Mouse (Mus musculus) liver, embryonic 16.5 days (tissue): ENCODE results near the gene Acap2. TPM values are rescaled to one million over a fixed set of nuclear protein-coding genes. Genes with fewer than 3 reads are reported as not detected.

Source experiments
- ATAC-seq: fragments of 200-750 bp; cut with Nextera tagmentation; 2 replicates; pipeline ENCODE4 v1.8.0; 2017; ENCODE audit warnings: low read depth, mild to moderate bottlenecking, moderate number of reproducible peaks, moderate library complexity
- H3K27ac ChIP-seq: fragments of 300-500 bp; sonication (generic); 2 replicates; pipeline ENCODE4 v1.5.1; 2014; ENCODE audit warnings: mild to moderate bottlenecking, low read length
- H3K27me3 ChIP-seq: fragments of 300-500 bp; sonication (generic); 2 replicates; pipeline ENCODE4 v1.6.1; 2014; ENCODE audit warnings: low read depth, low read length, mixed read lengths; ENCODE audit not compliant: control insufficient read depth, insufficient read depth
- H3K36me3 ChIP-seq: fragments of 300-500 bp; sonication (generic); 2 replicates; pipeline ENCODE4 v1.6.1; 2014; ENCODE audit warnings: mild to moderate bottlenecking; ENCODE audit not compliant: control insufficient read depth, insufficient read depth
- H3K4me1 ChIP-seq: fragments of 300-500 bp; sonication (generic); 2 replicates; pipeline ENCODE4 v1.6.1; 2014; ENCODE audit warnings: low read depth, low read length, mixed read lengths; ENCODE audit not compliant: control insufficient read depth
- H3K4me2 ChIP-seq: fragments of 300-500 bp; sonication (generic); 2 replicates; pipeline ENCODE4 v1.6.1; 2014; ENCODE audit warnings: low read depth, low read length, mixed read lengths
- H3K4me3 ChIP-seq: fragments of 300-500 bp; sonication (generic); 2 replicates; pipeline ENCODE4 v1.5.1; 2014; ENCODE audit warnings: low read depth, mild to moderate bottlenecking, low read length
- H3K9ac ChIP-seq: fragments of 300-500 bp; sonication (generic); 2 replicates; pipeline ENCODE4 v1.6.1; 2014; ENCODE audit warnings: low read depth, low read length
- H3K9me3 ChIP-seq: fragments of 300-500 bp; sonication (generic); replicated peaks from 2 replicates; pipeline ENCODE4 v1.6.1; 2016; ENCODE audit warnings: low read length; ENCODE audit not compliant: control insufficient read depth
- WGBS: fragments of 180-500 bp; shearing (Covaris S2); extraction: QIAGEN DNeasy Blood & Tissue Kit; methylation state at CpG from one replicate; pipeline ENCODE4 v1.1.7; 2014; ENCODE audit not compliant: insufficient replicate concordance; 5-methylcytosine and 5-hydroxymethylcytosine counted together
- polyA plus RNA-seq: library from polyadenylated mRNA; unstranded; fragments of >200 nt; fragmentation: Nextera tagmentation; extraction: Ambion mirVana; gene quantifications from 2 replicates; pipeline ENCODE4 v1.2.1, GENCODE M21; 2015

Gene Acap2
- polyA plus RNA-seq, 1 experiment from 2014 or later: 5.6 TPM

DNA sequence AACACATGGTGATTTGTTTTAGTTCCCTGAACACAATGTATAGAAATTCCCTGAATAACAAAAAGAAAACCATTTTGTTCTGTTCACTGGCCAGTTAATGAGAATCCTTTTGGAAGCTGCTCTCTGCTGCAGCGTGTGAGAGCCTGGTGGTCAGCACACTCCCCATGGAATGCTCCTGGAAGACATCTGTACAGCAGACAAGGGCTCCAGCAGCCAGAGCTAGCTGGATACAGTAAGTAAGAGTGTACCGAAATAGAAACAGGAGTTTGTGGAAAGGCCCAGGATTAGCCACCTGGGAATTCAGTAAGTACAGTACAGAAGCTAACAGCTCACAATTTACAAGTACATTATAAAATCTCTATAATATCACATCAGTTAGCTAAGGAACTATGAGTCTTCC, 99.7 kb downstream of the Acap2 start:
- Histone ChIP-seq H3K27ac (no peak overlapping the region), H3K4me3 (no peak overlapping the region), H3K9me3 (no peaks in the 10 kb centered on the region), H3K4me2 (no peak overlapping the region), H3K4me1 (no peaks in the 10 kb centered on the region), H3K9ac (no peak overlapping the region), H3K27me3 (no peaks in the 10 kb centered on the region), H3K36me3 (peaks cover 2% of the 10 kb centered on the region)
- WGBS: 67% methylated on average over 2 of the region's 2 CpGs
- ATAC-seq: no peak

DNA sequence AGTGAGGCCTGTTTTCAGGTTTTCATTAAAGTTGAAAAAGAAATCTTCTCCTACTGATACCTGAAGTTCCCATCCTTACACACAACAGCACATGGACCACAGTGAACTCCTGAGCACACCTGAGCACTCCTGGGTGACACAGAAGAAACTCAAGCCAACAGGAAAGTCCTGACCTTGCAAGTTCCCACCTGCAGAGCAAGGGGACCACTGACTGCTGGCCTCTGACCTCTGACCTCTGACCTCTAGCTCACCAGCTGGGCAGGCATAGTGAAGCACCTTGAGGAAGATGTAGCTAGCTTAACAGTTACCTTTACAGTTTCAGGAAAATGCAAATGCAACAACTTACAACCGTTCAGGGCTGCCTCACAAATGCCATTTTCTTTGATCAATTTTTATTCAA, 101.1 kb downstream of the Acap2 start:
- no peaks in the 10 kb centered on the region for H3K4me1 ChIP-seq
- H3K9me3 ChIP-seq: no peaks in the 10 kb centered on the region
- no peak overlapping the region for H3K27ac ChIP-seq
- no peak overlapping the region for H3K4me2 ChIP-seq
- peaks cover 2% of the 10 kb centered on the region for H3K36me3 ChIP-seq
- no peak overlapping the region for H3K9ac ChIP-seq
- no peak for ATAC-seq
- 70% methylated on average over 1 of the region's 1 CpGs for WGBS
- no peak overlapping the region for H3K4me3 ChIP-seq
- H3K27me3 ChIP-seq: no peaks in the 10 kb centered on the region

DNA sequence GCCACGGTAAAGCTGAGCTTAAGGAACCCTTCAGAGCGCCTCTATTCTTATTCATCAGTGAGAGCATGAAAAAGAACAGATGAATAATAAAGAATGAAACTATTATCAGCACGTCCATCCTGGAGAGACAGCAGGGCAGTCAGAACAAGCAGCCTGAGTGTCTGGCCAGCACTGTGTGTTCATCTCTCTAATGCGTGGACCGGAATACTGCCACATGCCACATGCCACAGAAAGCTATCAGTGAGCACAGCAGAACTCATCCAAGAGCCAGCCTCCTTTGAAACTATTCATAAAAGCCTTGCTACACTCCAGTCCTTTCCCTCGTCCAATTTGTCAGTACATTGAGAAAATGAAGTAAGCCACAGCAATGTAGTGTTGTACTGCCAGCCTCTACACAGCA, 107.0 kb downstream of the Acap2 start:
- Histone ChIP-seq H3K27ac (no peak overlapping the region), H3K36me3 (0 out of 2 replicates have a peak, but pooled peaks cover 2% of the 10 kb centered on the region), H3K4me3 (no peak overlapping the region), H3K4me1 (no peaks in the 10 kb centered on the region), H3K4me2 (no peak overlapping the region), H3K27me3 (no peaks in the 10 kb centered on the region), H3K9me3 (no peaks in the 10 kb centered on the region), H3K9ac (no peak overlapping the region)
- WGBS: 70% methylated on average over 6 of the region's 6 CpGs
- ATAC-seq: no peak

- Histone ChIP-seq H3K27ac (no peak overlapping the region), H3K9me3 (no peaks in the 10 kb centered on the region), H3K36me3 (no peaks in the 10 kb centered on the region), H3K27me3 (no peaks in the 10 kb centered on the region), H3K4me2 (no peak overlapping the region), H3K4me1 (no peaks in the 10 kb centered on the region), H3K4me3 (no peak overlapping the region), H3K9ac (no peak overlapping the region)
- ATAC-seq: no peak
- WGBS: 82% methylated on average over 9 of the region's 9 CpGs
Measured at GRCm38 (mm10) chr16:31093186-31093585, 107.9 kb downstream of the Acap2 start.

- 66% methylated on average over 6 of the region's 6 CpGs for WGBS
- Histone ChIP-seq H3K9me3 (no peaks in the 10 kb centered on the region), H3K9ac (no peak overlapping the region), H3K36me3 (no peaks in the 10 kb centered on the region), H3K27me3 (no peaks in the 10 kb centered on the region), H3K4me2 (peak overlapping the region; percentile 80; the same call in 1 of the 2 replicates), H3K4me1 (peaks cover 10% of the 10 kb centered on the region), H3K27ac (no peak overlapping the region), H3K4me3 (no peak overlapping the region)
- ATAC-seq: no peak
Measured at GRCm38 (mm10) chr16:31081891-31082290, 119.2 kb downstream of the Acap2 start.

DNA sequence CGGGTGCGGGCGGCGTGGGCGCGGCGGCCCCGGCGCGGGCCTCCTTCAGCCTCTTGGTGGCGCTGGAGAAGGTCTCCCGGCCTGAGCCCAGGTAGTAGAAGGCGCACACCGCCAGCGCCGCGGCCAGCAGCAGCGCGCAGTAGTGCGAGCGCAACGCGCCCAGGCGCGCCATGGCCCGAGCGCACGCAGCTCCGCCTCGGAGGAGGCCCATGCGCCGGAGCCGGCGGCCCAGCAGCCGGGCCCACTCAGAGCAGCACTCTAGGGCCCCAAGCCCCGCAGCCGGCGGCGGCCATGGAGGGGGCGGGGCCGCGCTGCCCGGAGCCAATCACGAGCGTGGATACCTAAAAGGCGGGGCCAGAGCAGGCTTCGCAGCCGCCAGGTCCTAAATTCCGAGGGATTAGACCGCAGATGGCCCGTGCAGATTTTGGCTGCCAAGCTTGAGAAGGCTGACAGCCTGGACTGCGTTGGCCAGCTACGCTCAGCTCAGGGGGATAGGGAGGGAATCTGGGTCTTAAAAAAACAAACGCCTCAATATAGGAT, 119.8 kb downstream of the Acap2 start, which contains the start of gene Xxylt1:
TSS of gene Xxylt1 (minus strand) at position 308 of the 540 bp plus-strand sequence.
- Histone ChIP-seq H3K36me3 (no peaks in the 10 kb centered on the region), H3K4me3 (peak within 1 kb of the TSS; percentile 73), H3K4me2 (peak within 1 kb of the TSS; percentile 80), H3K4me1 (peaks cover 10% of the 10 kb centered on the region), H3K9me3 (no peaks in the 10 kb centered on the region), H3K9ac (peak within 1 kb of the TSS; percentile 66), H3K27me3 (no peaks in the 10 kb centered on the region), H3K27ac (peak within 1 kb of the TSS; percentile 62)
- ATAC-seq: peak; percentile 97
- WGBS: under 1% methylated on average over 43 of the region's 54 CpGs

DNA sequence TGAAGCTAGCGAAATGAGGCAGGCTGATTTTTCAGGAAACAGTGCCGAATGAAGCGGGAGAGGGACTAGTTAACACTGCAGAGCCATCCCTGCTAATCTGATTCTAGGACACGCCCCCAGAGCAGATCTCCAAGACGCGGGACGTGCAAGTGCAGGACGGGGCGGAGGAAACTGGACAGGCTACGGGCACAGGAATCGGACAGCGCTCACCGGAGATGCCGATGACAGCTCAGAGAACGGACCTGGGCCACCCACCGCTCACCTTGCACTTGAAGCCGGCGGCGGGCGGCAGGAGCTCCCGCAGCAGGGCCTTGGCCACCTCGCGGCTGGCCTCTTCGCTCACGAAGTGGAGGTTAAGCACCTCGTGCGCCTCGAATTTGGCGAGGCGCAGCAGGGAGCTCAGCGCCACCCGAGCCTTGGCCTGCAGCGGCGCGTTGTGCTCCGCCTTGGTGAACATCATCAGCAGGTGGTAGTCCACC, 120.4 kb downstream of the Acap2 start:
- ATAC-seq: peak; percentile 54
- Histone ChIP-seq H3K4me3 (peak overlapping the region; percentile 73), H3K36me3 (no peaks in the 10 kb centered on the region), H3K4me1 (peaks cover 10% of the 10 kb centered on the region), H3K9me3 (no peaks in the 10 kb centered on the region), H3K9ac (peak overlapping the region; percentile 66), H3K27ac (peak overlapping the region; percentile 62; the same call in 1 of the 2 replicates), H3K4me2 (peak overlapping the region; percentile 80), H3K27me3 (no peaks in the 10 kb centered on the region)
- under 1% methylated on average over 36 of the region's 36 CpGs for WGBS

DNA sequence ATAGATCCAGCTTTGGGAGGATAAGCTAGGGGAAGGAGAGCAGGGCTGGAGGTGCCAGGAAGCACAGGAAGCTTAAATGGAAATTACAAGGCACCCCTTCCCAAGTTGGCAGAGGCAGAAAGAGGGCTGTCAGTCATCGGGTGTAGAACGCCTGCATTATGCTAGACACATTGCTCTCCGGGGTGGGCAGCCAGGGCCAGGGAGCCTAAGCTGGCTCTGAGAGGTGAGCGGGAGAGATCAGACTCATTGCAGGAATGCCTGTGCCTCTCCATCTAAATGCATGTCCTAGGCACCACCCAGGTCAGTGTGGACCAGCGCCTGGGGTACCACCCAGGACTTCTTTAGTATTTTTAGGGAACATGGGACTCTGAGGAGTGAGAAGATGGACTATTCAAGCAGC, 123.6 kb downstream of the Acap2 start:
- ATAC-seq: no peak
- Histone ChIP-seq H3K27me3 (no peaks in the 10 kb centered on the region), H3K4me1 (peaks cover 10% of the 10 kb centered on the region), H3K9ac (no peak overlapping the region), H3K9me3 (no peaks in the 10 kb centered on the region), H3K27ac (no peak overlapping the region), H3K4me3 (no peak overlapping the region), H3K36me3 (no peaks in the 10 kb centered on the region), H3K4me2 (no peak overlapping the region)
- 76% methylated on average over 5 of the region's 5 CpGs for WGBS

DNA sequence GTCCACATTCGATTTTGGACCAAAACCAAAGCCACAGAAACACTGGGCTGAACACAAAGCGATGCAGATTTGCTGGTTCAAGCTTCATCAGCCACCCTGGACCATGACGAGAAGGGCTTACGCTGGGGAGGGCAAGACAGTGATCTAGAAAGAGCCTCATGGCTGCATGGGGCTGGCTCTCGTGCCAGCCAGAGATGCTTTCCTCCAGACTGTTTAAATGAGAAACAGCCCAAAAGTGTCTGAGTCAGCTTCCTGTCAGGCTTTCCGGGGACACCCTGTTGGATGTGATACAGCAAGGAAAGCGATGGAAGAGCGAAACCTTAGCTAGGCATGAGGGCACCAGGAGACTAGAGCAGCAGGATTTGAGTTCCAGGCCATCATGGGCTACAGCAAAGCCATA, 124.6 kb downstream of the Acap2 start:
- ATAC-seq: no peak
- no peak overlapping the region for H3K4me3 ChIP-seq
- H3K4me1 ChIP-seq: peaks cover 10% of the 10 kb centered on the region
- H3K27me3 ChIP-seq: no peaks in the 10 kb centered on the region
- 67% methylated on average over 8 of the region's 8 CpGs for WGBS
- H3K9ac ChIP-seq: no peak overlapping the region
- no peaks in the 10 kb centered on the region for H3K36me3 ChIP-seq
- no peak overlapping the region for H3K4me2 ChIP-seq
- no peaks in the 10 kb centered on the region for H3K9me3 ChIP-seq
- no peak overlapping the region for H3K27ac ChIP-seq
